Mouse (Mus musculus) brain, adult 10 weeks (tissue): ENCODE measurements around the gene Olfr324. TPM values are rescaled to one million over a fixed set of nuclear protein-coding genes. Genes with fewer than 3 reads are reported as not detected.

Experiments used
- polyA plus RNA-seq: library from polyadenylated mRNA; stranded (reverse); fragments of 350-450 nt; fragmentation: Illumina TruSeq; extraction: RNeasy Lipid Tissue Mini Kit (QIAGEN cat#74804); gene quantifications from one replicate; pipeline ENCODE4 v1.2.3, GENCODE M21; 2015; ENCODE audit warnings: low read depth, low replicate concordance

Gene Olfr324
- not detected for polyA plus RNA-seq

DNA sequence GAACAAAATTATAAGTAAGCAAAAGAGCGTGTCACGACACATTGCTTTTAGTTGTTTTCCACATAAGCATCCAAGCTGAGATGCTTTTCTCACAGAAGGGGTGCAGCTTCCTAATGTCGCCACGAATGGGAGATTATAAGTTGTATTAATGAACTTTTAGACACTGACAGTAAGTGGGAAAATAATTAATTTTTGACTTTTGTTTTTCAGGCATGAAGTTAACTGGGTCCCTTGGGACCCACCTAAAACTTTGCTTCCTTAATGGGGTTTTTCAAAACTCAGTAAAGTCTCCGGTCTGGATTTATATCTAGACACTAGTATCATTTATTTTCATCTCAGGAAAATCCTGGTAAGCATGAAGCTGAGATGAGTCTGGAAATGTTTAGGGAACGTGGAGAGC is at the start of gene Olfr324:
TSS of gene Olfr324 (plus strand) at position 301 of the 400 bp plus-strand sequence.

DNA sequence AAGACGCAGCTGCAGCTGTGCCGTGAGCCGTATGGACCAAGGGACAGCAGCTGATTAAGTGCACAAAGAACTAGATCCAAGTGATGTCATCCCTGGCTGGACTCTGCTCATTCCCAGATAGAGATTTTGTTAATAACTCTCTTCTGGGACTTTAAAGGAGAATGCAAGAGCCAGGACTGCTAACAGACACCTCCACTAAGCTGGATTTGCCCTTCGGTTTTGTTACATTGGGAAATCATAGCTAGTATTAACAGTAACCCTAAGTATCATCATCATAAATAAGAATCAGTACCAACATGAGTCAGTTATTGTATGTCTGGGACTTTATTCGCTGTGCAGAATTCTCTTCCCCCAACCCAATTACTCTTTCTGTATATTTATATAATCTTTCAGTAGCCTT is 48.6 kb upstream of the Olfr324 start, which contains the start of gene Olfr329-ps:
TSS of gene Olfr329-ps (minus strand) at position 101 of the 400 bp plus-strand sequence.

DNA sequence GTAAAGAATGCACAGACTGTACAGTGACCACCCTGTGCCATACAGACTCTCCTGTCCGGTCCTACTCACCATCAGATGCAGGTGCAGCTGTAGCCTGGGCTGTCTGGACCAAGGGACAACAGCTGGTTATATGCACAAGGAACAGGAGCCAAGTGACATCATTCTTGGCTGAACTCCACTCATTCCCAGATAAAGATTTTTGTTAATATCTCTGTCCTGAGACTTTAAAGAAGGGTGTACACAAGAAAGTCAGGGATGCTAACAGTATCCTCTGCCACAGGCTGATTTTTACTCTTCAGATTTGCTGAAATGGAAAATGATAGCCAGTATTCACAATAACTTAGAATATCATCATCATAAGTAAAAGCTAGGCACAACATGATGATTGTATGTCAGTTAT is 39.4 kb upstream of the Olfr324 start, which contains the start of gene Olfr328:
TSS of gene Olfr328 (minus strand) at position 101 of the 400 bp plus-strand sequence.

DNA sequence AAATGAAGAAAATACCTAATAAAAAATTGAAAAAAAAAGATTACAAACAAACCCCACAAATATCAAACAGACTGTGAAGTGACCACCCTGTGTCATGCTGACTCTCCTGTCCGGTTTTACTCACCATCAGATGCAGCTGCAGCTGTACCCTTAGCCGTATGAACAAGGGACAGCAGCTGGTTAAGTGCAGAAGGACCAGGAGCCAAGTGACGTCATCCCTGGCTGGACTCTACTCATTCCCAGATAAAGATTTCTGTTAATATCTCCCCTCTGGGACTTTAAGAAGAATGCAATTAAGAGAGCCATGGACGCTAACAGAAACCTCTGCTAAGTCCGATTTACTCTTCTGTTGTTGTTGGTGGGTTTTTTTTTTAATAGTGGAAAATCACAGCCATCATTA is 24.5 kb upstream of the Olfr324 start, which contains the start of gene Olfr224:
TSS of gene Olfr224 (minus strand) at position 149 of the 400 bp plus-strand sequence.

DNA sequence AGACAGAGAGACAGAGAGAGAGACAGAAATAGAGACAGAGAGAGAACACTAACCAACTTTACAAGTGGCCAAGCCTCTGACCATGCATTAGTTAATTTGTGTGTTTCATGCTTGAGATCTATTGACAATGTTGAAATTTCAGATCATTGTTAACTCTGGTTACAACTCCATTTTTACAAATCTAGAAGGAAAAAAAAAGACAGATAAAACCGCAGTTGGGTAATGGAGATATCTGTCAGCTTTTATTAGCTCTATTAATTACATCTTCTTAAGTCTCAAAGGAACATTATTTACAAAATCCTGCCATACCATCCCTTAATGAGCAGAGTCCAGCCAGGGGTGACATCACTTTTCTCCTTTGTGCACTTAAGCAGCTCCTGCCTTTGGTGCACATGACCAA is 17.5 kb upstream of the Olfr324 start, which contains the start of gene Olfr325:
TSS of gene Olfr325 (plus strand) at position 301 of the 400 bp plus-strand sequence.

DNA sequence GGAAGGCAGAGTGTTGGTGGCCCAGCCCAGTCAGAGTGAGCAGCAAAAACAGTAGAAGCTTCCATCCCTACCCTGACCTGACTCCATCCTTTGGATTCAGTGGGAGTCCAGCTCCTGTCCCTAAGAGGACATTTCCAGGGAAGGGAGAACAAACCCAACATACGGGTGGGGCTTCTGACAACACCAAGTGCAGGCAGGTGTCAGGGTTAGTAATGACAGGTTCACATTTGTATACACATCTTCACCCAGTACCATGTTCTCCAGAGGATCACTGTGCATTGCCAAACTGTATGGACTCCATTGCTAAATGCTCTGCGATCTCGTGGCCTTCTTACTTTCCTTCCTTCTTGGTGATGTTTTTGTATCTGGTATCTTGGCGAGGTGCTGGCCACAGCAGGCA is 21.1 kb downstream of the Olfr324 start, which contains the start of gene 2210407C18Rik:
TSS of gene 2210407C18Rik (minus strand) at position 101 of the 400 bp plus-strand sequence.

DNA sequence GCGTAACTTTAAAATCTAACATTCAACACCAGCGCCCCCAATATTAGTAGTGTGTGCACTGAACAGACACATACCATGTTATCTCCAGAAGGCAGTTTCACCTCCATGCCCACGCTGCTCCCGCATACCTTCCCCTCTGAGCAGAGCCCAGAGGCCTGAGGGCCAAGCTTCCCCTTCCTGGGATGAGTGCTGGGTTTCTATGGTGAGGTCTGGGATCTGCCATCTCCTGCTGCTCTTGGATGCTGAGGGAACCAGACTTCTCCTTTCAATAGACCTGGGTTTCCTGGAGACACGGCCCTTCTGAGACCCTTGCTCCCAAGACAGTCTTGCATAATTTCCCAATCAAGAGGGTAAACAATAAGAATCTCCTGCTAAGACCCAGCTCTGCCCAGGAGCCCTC is 35.5 kb downstream of the Olfr324 start, which contains the start of gene Olfr323:
TSS of gene Olfr323 (minus strand) at position 101 of the 400 bp plus-strand sequence.

DNA sequence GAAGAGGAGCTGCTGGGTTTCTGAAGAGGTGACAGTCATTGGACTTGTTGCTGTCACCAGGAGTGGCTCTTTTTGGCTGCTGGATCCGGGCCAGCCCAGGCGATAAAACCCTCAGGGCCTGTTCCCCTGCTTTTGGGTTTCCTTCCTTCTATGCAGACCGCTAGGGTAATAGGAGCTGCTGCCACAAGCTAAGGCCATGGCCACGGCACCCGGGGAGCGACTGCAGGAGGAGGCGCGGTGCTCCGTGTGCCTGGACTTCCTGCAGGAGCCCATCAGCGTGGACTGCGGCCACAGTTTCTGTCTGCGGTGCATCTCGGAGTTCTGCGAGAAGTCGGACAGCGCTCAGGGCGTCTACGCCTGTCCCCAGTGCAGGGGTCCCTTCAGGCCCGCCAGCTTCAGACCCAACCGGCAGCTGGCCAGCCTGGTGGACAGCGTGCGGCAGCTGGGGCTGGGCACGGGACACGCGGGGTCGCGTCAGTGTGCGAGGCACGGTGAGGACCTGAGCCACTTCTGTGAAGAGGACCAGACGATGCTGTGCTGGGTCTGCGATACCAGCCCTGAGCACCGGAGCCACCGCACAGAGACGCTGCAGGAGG is 45.5 kb downstream of the Olfr324 start, which contains the start of gene Trim58:
TSS of gene Trim58 (plus strand) at position 194 of the 596 bp plus-strand sequence.

Other genes starting within 250 kb of the Olfr324 start
- gene Lypd8, start 216.1 kb upstream of the Olfr324 start, polyA plus RNA-seq, result not detected
- gene 1810065E05Rik, start 174.0 kb upstream of the Olfr324 start, polyA plus RNA-seq, result not detected
- gene Gm12253, start 162.6 kb upstream of the Olfr324 start, polyA plus RNA-seq, result not detected
- gene Lypd9, start 142.2 kb upstream of the Olfr324 start, polyA plus RNA-seq, result not detected
- gene Olfr30, start 132.8 kb upstream of the Olfr324 start, polyA plus RNA-seq, result not detected
- not detected for gene Olfr332, start 102.6 kb upstream of the Olfr324 start, polyA plus RNA-seq
- not detected for gene Olfr331, start 92.5 kb upstream of the Olfr324 start, polyA plus RNA-seq
- gene Olfr330, start 60.3 kb upstream of the Olfr324 start, polyA plus RNA-seq, result not detected
- not detected for gene Olfr329-ps, start 48.7 kb upstream of the Olfr324 start, polyA plus RNA-seq
- gene Olfr328, start 39.5 kb upstream of the Olfr324 start, polyA plus RNA-seq, result not detected
- gene Olfr224, start 24.6 kb upstream of the Olfr324 start, polyA plus RNA-seq, result not detected
- gene Olfr325, start 17.4 kb upstream of the Olfr324 start, polyA plus RNA-seq, result not detected
- gene 2210407C18Rik, start 21.0 kb downstream of the Olfr324 start, polyA plus RNA-seq, result not detected
- not detected for gene Olfr323, start 35.4 kb downstream of the Olfr324 start, polyA plus RNA-seq
- gene Trim58, start 45.4 kb downstream of the Olfr324 start, polyA plus RNA-seq, result not detected
- gene Olfr322, start 63.7 kb downstream of the Olfr324 start, polyA plus RNA-seq, result not detected
- not detected for gene Olfr320, start 86.0 kb downstream of the Olfr324 start, polyA plus RNA-seq
- gene Olfr319, start 104.0 kb downstream of the Olfr324 start, polyA plus RNA-seq, result not detected
- gene Olfr318, start 128.9 kb downstream of the Olfr324 start, polyA plus RNA-seq, result not detected
- not detected for gene Olfr317, start 144.1 kb downstream of the Olfr324 start, polyA plus RNA-seq
- 1.3 TPM for gene Olfr316, start 157.6 kb downstream of the Olfr324 start, polyA plus RNA-seq
- gene Olfr315, start 178.1 kb downstream of the Olfr324 start, polyA plus RNA-seq, result not detected
- gene Olfr314, start 187.8 kb downstream of the Olfr324 start, polyA plus RNA-seq, result not detected
- gene Fam183b, start 206.8 kb downstream of the Olfr324 start, polyA plus RNA-seq, result 10.0 TPM
- gene Olfr313, start 219.9 kb downstream of the Olfr324 start, polyA plus RNA-seq, result not detected
- not detected for gene Olfr312, start 234.1 kb downstream of the Olfr324 start, polyA plus RNA-seq
- gene Olfr311, start 244.1 kb downstream of the Olfr324 start, polyA plus RNA-seq, result not detected